Mouse (Mus musculus) heart, postnatal 0 days (tissue): Measurements from ENCODE around the gene Map3k10. TPM values are rescaled to one million over a fixed set of nuclear protein-coding genes. Genes with fewer than 3 reads are reported as not detected.

Experiments used
- ATAC-seq: fragments of 200-750 bp; cut with Nextera tagmentation; 2 replicates; pipeline ENCODE4 v1.8.0; 2017; ENCODE audit warnings: low read depth, moderate number of reproducible peaks, moderate library complexity; ENCODE audit not compliant: insufficient read depth
- DNase-seq: peaks from one replicate; pipeline ENCODE4 v3.0.0-alpha.2; 2016; ENCODE audit warnings: low spot score
- H3K27ac ChIP-seq: fragments of 300-500 bp; sonication (generic); 2 replicates; pipeline ENCODE4 v1.5.1; 2014; ENCODE audit warnings: low read depth, mild to moderate bottlenecking
- H3K27me3 ChIP-seq: fragments of 300-500 bp; sonication (generic); 2 replicates; pipeline ENCODE4 v1.6.1; 2014; ENCODE audit warnings: low read length, mixed read lengths; ENCODE audit not compliant: control insufficient read depth, insufficient read depth
- H3K36me3 ChIP-seq: fragments of 300-500 bp; sonication (generic); replicated peaks from 2 replicates; pipeline ENCODE4 v1.6.1; 2014; ENCODE audit warnings: low read length, mixed read lengths; ENCODE audit not compliant: control insufficient read depth, insufficient read depth
- H3K4me1 ChIP-seq: fragments of 300-500 bp; sonication (generic); 2 replicates; pipeline ENCODE4 v1.6.1; 2014; ENCODE audit warnings: antibody characterized with exemption; ENCODE audit not compliant: control insufficient read depth, insufficient read depth
- H3K4me2 ChIP-seq: fragments of 300-500 bp; sonication (generic); 2 replicates; pipeline ENCODE4 v1.6.1; 2014; ENCODE audit warnings: low read depth, mild to moderate bottlenecking, low read length, moderate library complexity
- H3K4me3 ChIP-seq: fragments of 300-500 bp; sonication (generic); 2 replicates; pipeline ENCODE4 v1.5.1; 2014; ENCODE audit warnings: low read depth, low read length
- H3K9ac ChIP-seq: fragments of 300-500 bp; sonication (generic); replicated peaks from 2 replicates; pipeline ENCODE4 v1.6.1; 2014; ENCODE audit warnings: low read depth, low read length, mixed read lengths
- H3K9me3 ChIP-seq: fragments of 300-500 bp; sonication (generic); replicated peaks from 2 replicates; pipeline ENCODE4 v1.6.1; 2016; ENCODE audit warnings: low read length; ENCODE audit not compliant: control insufficient read depth
- CTCF ChIP-seq: IDR thresholded peaks from 2 replicates; pipeline ENCODE4 v1.5.1; 2016; ENCODE audit warnings: antibody characterized with exemption, control low read depth, low read depth
- EP300 ChIP-seq: IDR thresholded peaks from 2 replicates; pipeline ENCODE4 v1.6.1; 2016; ENCODE audit warnings: antibody characterized with exemption, low read depth
- WGBS: fragments of 180-500 bp; shearing (Covaris S2); extraction: QIAGEN DNeasy Blood & Tissue Kit; methylation state at CpG from one replicate; pipeline ENCODE4 v1.1.7; 2014; 5-methylcytosine and 5-hydroxymethylcytosine counted together
- polyA plus RNA-seq: library from polyadenylated mRNA; unstranded; fragments of >200 nt; fragmentation: Nextera tagmentation; extraction: Ambion mirVana; gene quantifications from 2 replicates; pipeline ENCODE4 v1.2.1, GENCODE M21; 2015
- total RNA-seq: library from RNA; depleted of rRNA; stranded (reverse); fragments of >200 nt; gene quantifications from 2 replicates; pipeline ENCODE4 v1.2.3, GENCODE M21; 2014; ENCODE audit warnings: low replicate concordance

Map3k10 gene
- total and polyA plus RNA-seq, 2 experiments from 2014 or later, result 3.0 to 18.4 TPM

DNA sequence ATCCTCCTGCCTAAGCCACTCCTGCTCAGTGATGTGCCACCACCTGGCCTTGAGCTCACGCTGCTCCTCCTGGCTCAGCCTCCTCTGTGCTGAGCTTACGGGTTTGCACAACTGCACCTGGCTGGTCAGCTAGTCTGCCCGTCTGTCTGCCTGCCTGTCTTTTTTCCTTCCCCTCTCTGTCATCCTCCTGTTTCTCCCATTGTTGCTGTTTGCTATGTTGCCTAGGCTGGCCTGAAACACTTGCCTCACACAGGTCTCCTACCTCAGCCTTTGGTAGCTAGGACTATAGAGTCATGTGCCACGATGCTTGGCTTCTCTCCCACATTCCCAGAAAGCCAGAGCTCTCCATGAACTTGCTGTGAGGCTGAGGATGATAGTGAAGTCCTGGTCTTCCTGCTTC is 61.5 kb downstream of the Map3k10 start:
- Histone ChIP-seq H3K27ac (no peak overlapping the region), H3K9me3 (no peaks in the 10 kb centered on the region), H3K36me3 (peaks cover 40% of the 10 kb centered on the region), H3K4me3 (no peak overlapping the region), H3K27me3 (no peaks in the 10 kb centered on the region), H3K9ac (no peak overlapping the region), H3K4me2 (no peak overlapping the region), H3K4me1 (peaks cover 20% of the 10 kb centered on the region)
- WGBS, result 53% methylated on average over 4 of the region's 4 CpGs
- peak; percentile 42 for DNase-seq
- TF ChIP-seq CTCF (no peak), EP300 (no peak)
- ATAC-seq, result no peak

DNA sequence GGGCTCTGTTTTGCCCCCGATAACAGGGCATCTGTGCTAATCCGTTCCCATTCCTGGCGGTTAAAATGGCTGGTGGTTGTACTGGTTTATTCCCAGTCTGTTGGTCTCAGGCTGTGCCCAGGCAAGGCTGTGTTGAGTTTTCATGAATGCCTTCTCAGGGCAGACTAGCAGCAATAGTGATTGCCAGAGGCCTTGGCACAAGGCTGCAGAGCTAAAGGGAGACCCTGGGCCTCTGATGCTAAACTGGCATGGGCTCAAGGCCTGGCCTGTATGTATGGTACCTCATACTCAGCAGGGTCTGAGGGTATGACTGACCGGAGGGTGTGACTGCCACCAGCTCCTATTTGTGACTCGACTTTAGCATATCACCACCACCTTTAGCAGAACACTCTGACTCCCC is 63.5 kb downstream of the Map3k10 start:
- WGBS, result 83% methylated on average over 5 of the region's 5 CpGs
- no peak overlapping the region for H3K4me3 ChIP-seq
- H3K27me3 ChIP-seq, result no peaks in the 10 kb centered on the region
- DNase-seq (no peak), ATAC-seq (no peak)
- no peak overlapping the region for H3K4me2 ChIP-seq
- H3K9me3 ChIP-seq, result no peaks in the 10 kb centered on the region
- H3K27ac ChIP-seq, result no peak overlapping the region
- TF ChIP-seq CTCF (no peak), EP300 (no peak)
- peaks cover 19% of the 10 kb centered on the region for H3K36me3 ChIP-seq
- H3K9ac ChIP-seq, result no peak overlapping the region
- peaks cover 41% of the 10 kb centered on the region for H3K4me1 ChIP-seq

DNA sequence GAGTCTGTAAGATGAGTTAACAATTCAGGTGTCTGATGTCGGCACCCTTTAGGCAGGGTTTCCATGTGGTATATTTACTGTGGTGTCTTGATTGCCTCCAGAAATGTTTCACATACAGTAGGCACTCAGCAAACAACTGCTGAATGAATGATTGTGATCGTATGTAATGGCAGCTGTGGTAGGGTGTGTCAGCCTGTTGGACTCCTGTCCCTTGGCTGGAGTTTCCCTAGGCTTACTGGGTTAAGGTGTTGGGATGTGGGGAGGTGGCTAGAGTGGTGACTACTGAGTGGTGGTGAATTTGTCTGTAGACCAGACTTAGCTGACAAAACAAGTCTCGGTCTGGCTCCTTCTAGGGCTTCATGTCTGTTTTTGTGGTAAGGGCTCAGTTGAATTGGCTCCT is 64.0 kb downstream of the Map3k10 start:
- DNase-seq (no peak), ATAC-seq (no peak)
- H3K27ac ChIP-seq, result no peak overlapping the region
- peaks cover 16% of the 10 kb centered on the region for H3K36me3 ChIP-seq
- H3K9me3 ChIP-seq, result no peaks in the 10 kb centered on the region
- no peaks in the 10 kb centered on the region for H3K27me3 ChIP-seq
- 92% methylated on average over 3 of the region's 3 CpGs for WGBS
- no peak overlapping the region for H3K4me3 ChIP-seq
- H3K4me1 ChIP-seq, result peaks cover 46% of the 10 kb centered on the region
- no peak overlapping the region for H3K9ac ChIP-seq
- no peak for TF ChIP-seq CTCF
- no peak for TF ChIP-seq EP300
- no peak overlapping the region for H3K4me2 ChIP-seq

DNA sequence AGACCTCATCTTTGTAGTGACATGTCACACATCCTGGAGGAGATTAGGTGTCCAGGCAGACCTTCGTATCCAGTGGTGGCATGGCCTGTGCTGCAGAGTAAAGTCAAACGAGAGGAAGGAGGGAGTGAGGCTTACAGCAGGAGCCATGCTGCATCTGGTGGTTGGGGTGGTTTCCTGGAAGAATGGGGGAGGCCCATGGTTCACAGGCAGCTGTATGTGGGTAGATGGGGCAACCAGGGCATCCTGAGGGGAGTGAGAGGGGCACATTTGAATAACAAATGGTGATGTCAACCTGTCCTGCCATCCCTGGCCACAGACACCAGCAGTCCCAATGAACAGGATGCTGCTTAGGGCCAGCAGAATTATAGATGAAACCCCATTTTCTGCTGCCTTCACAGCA is 64.7 kb downstream of the Map3k10 start:
- H3K9ac ChIP-seq, result no peak overlapping the region
- H3K27me3 ChIP-seq, result no peaks in the 10 kb centered on the region
- no peak overlapping the region for H3K4me2 ChIP-seq
- WGBS, result 14% methylated on average over 2 of the region's 2 CpGs
- H3K9me3 ChIP-seq, result no peaks in the 10 kb centered on the region
- H3K36me3 ChIP-seq, result peaks cover 16% of the 10 kb centered on the region
- TF ChIP-seq CTCF (no peak), EP300 (no peak)
- H3K4me1 ChIP-seq, result peaks cover 52% of the 10 kb centered on the region
- no peak for DNase-seq
- no peak overlapping the region for H3K4me3 ChIP-seq
- no peak for ATAC-seq
- H3K27ac ChIP-seq, result peak overlapping the region; percentile 60

DNA sequence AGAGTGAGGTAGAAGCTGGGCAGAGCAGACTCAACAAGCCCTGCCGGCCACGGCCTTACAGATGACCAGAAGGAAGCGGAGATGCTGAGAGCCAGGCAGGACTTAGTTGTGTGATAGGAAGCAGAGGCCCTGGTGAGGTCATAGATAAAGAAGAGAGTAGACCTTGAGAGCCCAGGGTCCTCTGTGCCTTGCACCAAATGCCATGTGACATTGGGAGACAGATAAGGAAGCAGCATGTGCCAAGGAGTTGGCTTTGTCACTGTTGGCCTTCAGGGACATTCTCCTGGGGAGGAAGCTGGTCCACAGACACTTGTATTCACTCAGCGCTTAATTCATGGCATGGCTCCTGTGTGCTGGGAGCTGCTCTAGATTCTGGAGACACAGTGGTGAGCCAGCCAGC is 65.1 kb downstream of the Map3k10 start:
- Histone ChIP-seq H3K36me3 (peaks cover 16% of the 10 kb centered on the region), H3K4me2 (no peak overlapping the region), H3K27me3 (no peaks in the 10 kb centered on the region), H3K9me3 (no peaks in the 10 kb centered on the region), H3K9ac (no peak overlapping the region), H3K4me3 (no peak overlapping the region), H3K4me1 (peaks cover 56% of the 10 kb centered on the region), H3K27ac (peak overlapping the region; percentile 60)
- TF ChIP-seq EP300, result 0 out of 2 replicates have a peak, but pooled peaks have one; percentile 53
- TF ChIP-seq CTCF, result no peak
- WGBS, result 22% methylated on average over 4 of the region's 4 CpGs
- peak; percentile 37 for ATAC-seq
- DNase-seq, result peak; percentile 65

DNA sequence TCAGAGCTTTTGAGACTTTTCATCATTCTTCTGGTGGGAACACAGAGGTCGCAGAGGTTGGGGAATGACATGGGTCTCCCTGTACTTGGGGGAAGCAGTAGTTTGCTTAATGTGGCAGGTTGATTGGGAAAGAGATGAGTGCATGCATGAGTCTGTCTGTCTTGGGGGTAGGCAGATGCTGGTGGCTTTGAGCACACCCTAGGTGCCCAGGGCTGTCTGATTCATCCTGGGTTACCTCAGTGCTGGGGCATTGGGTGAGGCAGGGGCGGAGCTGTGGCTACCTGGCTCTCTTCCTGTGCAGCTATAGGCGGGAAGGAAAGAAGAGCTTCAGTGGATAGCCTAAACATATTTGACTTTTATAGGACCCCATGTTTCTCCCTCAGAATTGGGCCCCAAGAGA is 66.3 kb downstream of the Map3k10 start:
- Histone ChIP-seq H3K4me1 (peaks cover 57% of the 10 kb centered on the region), H3K27ac (peak overlapping the region; percentile 72), H3K36me3 (peaks cover 16% of the 10 kb centered on the region), H3K4me3 (no peak overlapping the region), H3K27me3 (no peaks in the 10 kb centered on the region), H3K9me3 (no peaks in the 10 kb centered on the region), H3K4me2 (0 out of 2 replicates have a peak overlapping the region, but pooled peaks have one; percentile 22), H3K9ac (no peak overlapping the region)
- TF ChIP-seq EP300 (no peak), CTCF (no peak)
- ATAC-seq (no peak), DNase-seq (no peak)
- 85% methylated on average over 3 of the region's 3 CpGs for WGBS
